Mouse (Mus musculus) neural tube, embryonic 14.5 days (tissue): ENCODE results near the gene Fam69b. TPM values are rescaled to one million over a fixed set of nuclear protein-coding genes. Genes with fewer than 3 reads are reported as not detected.
A peak's percentile ranks its signal among the peaks of the same experiment; 100 is the strongest.

Source experiments
- ATAC-seq: fragments of 200-750 bp; cut with Nextera tagmentation; 2 replicates; pipeline ENCODE4 v1.8.0; 2017; ENCODE audit warnings: low read depth, mild to moderate bottlenecking, moderate TSS enrichment, moderate library complexity
- H3K27ac ChIP-seq: fragments of 300-500 bp; sonication (generic); 2 replicates; pipeline ENCODE4 v1.5.1; 2014; ENCODE audit warnings: low read depth, mild to moderate bottlenecking, control low read depth, low read length, moderate library complexity, mixed read lengths
- H3K27me3 ChIP-seq: fragments of 300-500 bp; sonication (generic); 2 replicates; pipeline ENCODE4 v1.6.1; 2014; ENCODE audit warnings: low read length; ENCODE audit not compliant: control insufficient read depth, insufficient read depth
- H3K36me3 ChIP-seq: fragments of 300-500 bp; sonication (generic); 2 replicates; pipeline ENCODE4 v1.6.1; 2014; ENCODE audit warnings: low read length, mixed read lengths; ENCODE audit not compliant: control insufficient read depth, insufficient read depth
- H3K4me1 ChIP-seq: fragments of 300-500 bp; sonication (generic); 2 replicates; pipeline ENCODE4 v1.6.1; 2014; ENCODE audit warnings: low read length; ENCODE audit not compliant: control insufficient read depth, insufficient read depth
- H3K4me2 ChIP-seq: fragments of 300-500 bp; sonication (generic); 2 replicates; pipeline ENCODE4 v1.6.1; 2014; ENCODE audit warnings: mild to moderate bottlenecking, low read depth, low read length, control low read depth
- H3K4me3 ChIP-seq: fragments of 300-500 bp; sonication (generic); 2 replicates; pipeline ENCODE4 v1.5.1; 2014; ENCODE audit warnings: low read depth, low read length, control low read depth, mixed read lengths
- H3K9ac ChIP-seq: fragments of 300-500 bp; sonication (generic); replicated peaks from 2 replicates; pipeline ENCODE4 v1.6.1; 2014; ENCODE audit warnings: low read depth, mild to moderate bottlenecking, control low read depth, low read length, mixed read lengths
- H3K9me3 ChIP-seq: fragments of 300-500 bp; sonication (generic); 2 replicates; pipeline ENCODE4 v1.6.1; 2016; ENCODE audit warnings: low read length; ENCODE audit not compliant: control insufficient read depth
- WGBS: fragments of 180-500 bp; shearing (Covaris S2); extraction: QIAGEN DNeasy Blood & Tissue Kit; methylation state at CpG from one replicate; pipeline ENCODE4 v1.1.7; 2014; 5-methylcytosine and 5-hydroxymethylcytosine counted together
- polyA plus RNA-seq: library from polyadenylated mRNA; unstranded; fragments of >200 nt; fragmentation: Nextera tagmentation; extraction: Ambion mirVana; gene quantifications from 2 replicates; pipeline ENCODE4 v1.2.1, GENCODE M21; 2014

Fam69b gene
- polyA plus RNA-seq, result 123 and 139 TPM in 2 replicates

DNA sequence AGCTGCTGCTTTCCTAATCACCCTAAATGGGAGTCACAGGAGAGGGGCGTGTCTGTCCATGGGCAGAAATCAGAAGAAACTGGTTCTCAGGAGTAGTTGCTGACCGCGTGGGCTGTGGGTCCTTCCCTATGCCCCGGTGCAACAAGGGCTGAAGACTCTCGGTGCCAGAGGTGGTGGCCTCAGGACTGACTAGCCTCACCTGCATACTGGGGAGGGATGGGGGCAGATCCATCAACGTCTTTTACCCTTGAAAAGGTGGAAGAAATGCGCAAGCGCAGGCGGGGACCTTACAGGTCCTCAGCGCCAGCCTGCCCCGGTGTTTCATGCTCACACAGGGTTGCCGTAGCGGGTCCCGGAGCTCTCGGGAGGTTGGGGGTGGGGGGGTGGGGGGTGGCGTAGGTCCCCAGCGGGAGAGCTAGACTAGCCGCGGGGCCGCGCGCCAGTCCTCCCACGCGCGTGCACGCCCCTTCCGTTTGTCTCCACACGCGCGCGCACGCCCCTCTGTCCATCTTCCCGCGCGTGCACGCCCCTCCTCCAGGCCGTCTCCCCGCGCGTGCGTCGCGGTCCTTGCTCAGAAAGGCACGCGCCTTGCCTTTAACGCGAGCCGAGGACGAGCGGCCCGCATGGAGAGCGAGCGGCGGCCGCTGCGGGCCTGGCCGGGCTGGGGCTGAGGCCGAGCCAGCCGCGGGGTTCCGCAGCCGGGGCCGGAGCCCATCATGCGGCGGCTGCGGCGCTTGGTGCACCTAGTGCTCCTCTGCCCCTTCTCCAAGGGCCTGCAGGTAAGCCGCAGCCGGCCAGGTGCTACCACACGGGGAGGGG, at the start of gene Fam69b:
TSS of gene Fam69b (plus strand) at position 537 of the 819 bp plus-strand sequence.
- under 1% methylated on average over 62 of the region's 70 CpGs for WGBS
- ATAC-seq, result peak; percentile 76
- H3K4me2 ChIP-seq, result peak within 1 kb of the TSS; percentile 61

DNA sequence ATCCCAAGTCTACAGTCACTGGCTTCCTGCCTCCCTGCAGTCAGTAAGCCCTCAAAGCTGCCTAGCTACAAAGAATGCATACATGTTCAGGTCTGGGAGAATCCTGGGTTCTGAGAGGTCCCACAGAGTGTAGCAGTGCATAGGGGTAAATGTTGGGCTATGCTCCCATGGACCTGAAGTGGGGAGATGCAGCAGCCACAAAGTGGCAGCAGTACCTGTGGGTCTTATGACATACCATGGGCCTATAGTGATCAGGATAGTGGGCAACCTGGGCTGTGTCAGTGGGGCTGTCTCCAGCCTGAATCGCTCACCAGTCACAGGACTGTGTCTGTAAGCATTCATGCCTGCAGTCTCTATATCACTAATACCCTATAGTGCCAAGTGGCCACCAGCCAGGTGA, 48.5 kb upstream of the Fam69b start, which contains the start of gene Egfl7:
TSS of gene Egfl7 (plus strand) at position 301 of the 400 bp plus-strand sequence.
- H3K36me3 ChIP-seq, result no peaks in the 10 kb centered on the region
- no peak within 1 kb of the TSS for H3K4me2 ChIP-seq
- H3K9me3 ChIP-seq, result no peaks in the 10 kb centered on the region
- ATAC-seq, result no peak
- H3K27me3 ChIP-seq, result no peaks in the 10 kb centered on the region
- 94% methylated on average over 1 of the region's 1 CpGs for WGBS
- H3K4me1 ChIP-seq, result 0 out of 2 replicates have a peak, but pooled peaks cover 3% of the 10 kb centered on the region
- no peak within 1 kb of the TSS for H3K9ac ChIP-seq
- no peak within 1 kb of the TSS for H3K27ac ChIP-seq
- H3K4me3 ChIP-seq, result no peak within 1 kb of the TSS

More for the DNA sequence above, at the start of gene Fam69b:
- H3K4me1 ChIP-seq, result peaks cover 36% of the 10 kb centered on the region
- peak within 1 kb of the TSS; percentile 85 for H3K27ac ChIP-seq
- peak within 1 kb of the TSS; percentile 82 for H3K4me3 ChIP-seq
- H3K27me3 ChIP-seq, result no peaks in the 10 kb centered on the region
- peak within 1 kb of the TSS; percentile 97 for H3K9ac ChIP-seq
- H3K9me3 ChIP-seq, result no peaks in the 10 kb centered on the region
- H3K36me3 ChIP-seq, result no peaks in the 10 kb centered on the region

DNA sequence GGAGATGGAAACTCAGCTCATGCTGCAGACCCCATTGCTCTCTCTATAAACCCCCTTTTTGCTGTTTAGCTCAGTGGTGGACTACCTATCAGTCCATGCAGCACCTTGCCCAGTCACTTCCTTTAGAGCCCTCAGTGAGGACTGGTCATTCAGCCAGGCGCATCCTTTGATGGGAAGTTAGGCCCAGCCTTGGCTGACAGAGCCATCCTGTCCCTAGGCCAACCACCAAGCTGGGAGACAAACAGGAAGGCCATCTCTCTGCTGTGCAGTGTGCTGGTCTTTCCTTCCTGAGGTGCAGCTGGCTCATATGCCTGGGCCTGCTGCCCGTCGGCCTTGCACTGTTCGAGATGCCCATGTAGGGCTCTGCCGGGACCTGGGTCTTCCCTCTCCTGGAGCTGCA, 47.5 kb upstream of the Fam69b start:
- 89% methylated on average over 5 of the region's 5 CpGs for WGBS
- H3K9me3 ChIP-seq, result no peaks in the 10 kb centered on the region
- no peaks in the 10 kb centered on the region for H3K36me3 ChIP-seq
- H3K4me3 ChIP-seq, result no peak overlapping the region
- H3K27ac ChIP-seq, result no peak overlapping the region
- no peak overlapping the region for H3K4me2 ChIP-seq
- H3K4me1 ChIP-seq, result 0 out of 2 replicates have a peak, but pooled peaks cover 3% of the 10 kb centered on the region
- no peak for ATAC-seq
- no peak overlapping the region for H3K9ac ChIP-seq
- H3K27me3 ChIP-seq, result no peaks in the 10 kb centered on the region

DNA sequence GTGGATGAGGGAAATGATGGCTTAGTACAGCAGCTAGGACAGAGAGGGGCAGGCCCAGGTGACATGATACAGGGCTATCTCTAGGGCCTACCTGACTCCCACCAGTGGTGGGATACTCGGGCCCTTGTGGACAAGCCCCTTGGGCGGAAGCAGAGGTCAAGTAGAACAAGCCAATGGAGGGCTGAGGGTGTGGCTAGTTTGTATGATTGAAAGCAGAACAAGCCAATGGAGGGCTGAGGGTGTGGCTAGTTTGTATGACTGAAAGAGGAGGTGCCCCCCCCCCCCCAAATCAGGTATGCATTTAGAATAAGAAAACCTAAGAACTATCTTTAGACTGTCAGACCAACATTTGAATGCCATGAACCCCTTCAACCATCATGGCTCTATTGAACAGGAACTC, 46.1 kb upstream of the Fam69b start:
- no peak overlapping the region for H3K4me2 ChIP-seq
- H3K27ac ChIP-seq, result no peak overlapping the region
- 63% methylated on average over 2 of the region's 2 CpGs for WGBS
- H3K4me3 ChIP-seq, result no peak overlapping the region
- H3K27me3 ChIP-seq, result no peaks in the 10 kb centered on the region
- no peak overlapping the region for H3K9ac ChIP-seq
- no peaks in the 10 kb centered on the region for H3K36me3 ChIP-seq
- peaks cover 7% of the 10 kb centered on the region; the same call in 1 of the 2 replicates for H3K4me1 ChIP-seq
- H3K9me3 ChIP-seq, result no peaks in the 10 kb centered on the region
- ATAC-seq, result no peak

DNA sequence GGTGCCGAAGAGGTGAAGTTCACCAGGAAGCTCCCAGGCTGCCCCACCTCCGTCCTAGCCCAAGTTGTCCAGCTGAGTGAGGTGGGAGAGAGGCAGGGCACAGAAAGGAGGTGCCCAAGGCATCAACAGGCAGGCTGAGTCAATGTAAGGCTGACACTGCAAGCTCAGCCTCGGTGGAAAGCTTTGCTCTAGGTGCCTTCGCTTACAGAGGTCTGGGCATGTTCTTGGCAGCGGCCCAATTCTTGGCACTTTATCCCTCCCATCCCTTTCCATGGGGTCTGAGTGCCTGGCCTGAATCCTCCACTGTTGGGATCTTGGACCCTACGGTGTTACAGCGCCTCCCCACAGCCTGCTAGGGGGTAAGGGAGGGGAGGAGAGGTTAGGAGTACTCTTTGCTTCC, 45.5 kb upstream of the Fam69b start:
- no peaks in the 10 kb centered on the region for H3K9me3 ChIP-seq
- peaks cover 4% of the 10 kb centered on the region; the same call in 1 of the 2 replicates for H3K4me1 ChIP-seq
- 76% methylated on average over 7 of the region's 7 CpGs for WGBS
- H3K27ac ChIP-seq, result no peak overlapping the region
- ATAC-seq, result no peak
- no peak overlapping the region for H3K4me3 ChIP-seq
- H3K4me2 ChIP-seq, result no peak overlapping the region
- H3K27me3 ChIP-seq, result no peaks in the 10 kb centered on the region
- no peak overlapping the region for H3K9ac ChIP-seq
- no peaks in the 10 kb centered on the region for H3K36me3 ChIP-seq

DNA sequence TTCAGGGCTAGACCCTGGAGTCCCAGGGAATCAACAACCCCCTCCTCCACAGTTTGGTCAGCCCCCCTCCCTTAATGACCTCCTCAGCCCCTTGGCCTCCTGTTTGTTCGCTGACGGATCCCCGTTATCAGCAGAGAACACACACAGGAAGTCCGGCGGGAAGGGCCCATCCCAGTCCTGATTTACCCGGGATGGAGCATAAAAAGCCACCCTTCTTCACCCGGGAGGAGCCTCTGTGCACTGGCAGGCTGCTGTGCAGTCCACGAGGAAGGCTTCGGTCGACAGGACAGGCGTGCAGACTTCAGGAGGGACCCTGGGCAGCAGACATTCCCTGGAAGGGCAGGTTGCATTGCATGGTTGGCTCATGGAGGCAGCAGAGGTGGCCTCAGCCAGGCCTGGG, 44.6 kb upstream of the Fam69b start:
- Histone ChIP-seq H3K4me2 (no peak overlapping the region), H3K36me3 (no peaks in the 10 kb centered on the region), H3K9me3 (no peaks in the 10 kb centered on the region), H3K9ac (no peak overlapping the region), H3K4me1 (peaks cover 4% of the 10 kb centered on the region; the same call in 1 of the 2 replicates), H3K4me3 (no peak overlapping the region; the same call in 1 of the 2 replicates), H3K27ac (no peak overlapping the region; the same call in 1 of the 2 replicates), H3K27me3 (no peaks in the 10 kb centered on the region)
- no peak for ATAC-seq
- WGBS, result 75% methylated on average over 11 of the region's 11 CpGs

DNA sequence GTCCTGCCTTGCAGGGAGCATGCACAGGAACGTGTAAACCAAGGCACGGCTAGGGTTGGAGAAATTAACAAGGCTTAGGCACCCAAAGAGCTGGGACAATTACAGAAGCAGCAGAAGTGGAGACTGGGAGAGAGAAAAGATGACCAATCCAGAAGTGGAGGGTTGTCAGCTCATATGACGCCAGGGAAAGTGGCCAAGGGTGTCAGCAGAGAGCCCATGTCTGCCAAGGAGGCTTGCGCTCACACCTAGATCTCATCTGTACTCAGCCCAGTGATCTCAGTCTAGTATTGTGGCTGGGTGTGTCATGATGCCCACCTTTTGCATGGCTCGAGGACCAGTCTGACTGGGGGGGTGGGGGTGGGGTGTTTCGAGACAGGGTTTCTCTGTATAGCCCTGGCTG, 42.5 kb upstream of the Fam69b start:
- no peaks in the 10 kb centered on the region for H3K27me3 ChIP-seq
- no peak overlapping the region for H3K4me2 ChIP-seq
- peak overlapping the region; percentile 29; the same call in 1 of the 2 replicates for H3K27ac ChIP-seq
- no peak for ATAC-seq
- no peaks in the 10 kb centered on the region for H3K36me3 ChIP-seq
- WGBS, result 57% methylated on average over 6 of the region's 6 CpGs
- H3K4me1 ChIP-seq, result peaks cover 4% of the 10 kb centered on the region; the same call in 1 of the 2 replicates
- 0 out of 2 replicates have a peak overlapping the region, but pooled peaks have one; percentile 25 for H3K9ac ChIP-seq
- peak overlapping the region; percentile 17; the same call in 1 of the 2 replicates for H3K4me3 ChIP-seq
- H3K9me3 ChIP-seq, result no peaks in the 10 kb centered on the region

DNA sequence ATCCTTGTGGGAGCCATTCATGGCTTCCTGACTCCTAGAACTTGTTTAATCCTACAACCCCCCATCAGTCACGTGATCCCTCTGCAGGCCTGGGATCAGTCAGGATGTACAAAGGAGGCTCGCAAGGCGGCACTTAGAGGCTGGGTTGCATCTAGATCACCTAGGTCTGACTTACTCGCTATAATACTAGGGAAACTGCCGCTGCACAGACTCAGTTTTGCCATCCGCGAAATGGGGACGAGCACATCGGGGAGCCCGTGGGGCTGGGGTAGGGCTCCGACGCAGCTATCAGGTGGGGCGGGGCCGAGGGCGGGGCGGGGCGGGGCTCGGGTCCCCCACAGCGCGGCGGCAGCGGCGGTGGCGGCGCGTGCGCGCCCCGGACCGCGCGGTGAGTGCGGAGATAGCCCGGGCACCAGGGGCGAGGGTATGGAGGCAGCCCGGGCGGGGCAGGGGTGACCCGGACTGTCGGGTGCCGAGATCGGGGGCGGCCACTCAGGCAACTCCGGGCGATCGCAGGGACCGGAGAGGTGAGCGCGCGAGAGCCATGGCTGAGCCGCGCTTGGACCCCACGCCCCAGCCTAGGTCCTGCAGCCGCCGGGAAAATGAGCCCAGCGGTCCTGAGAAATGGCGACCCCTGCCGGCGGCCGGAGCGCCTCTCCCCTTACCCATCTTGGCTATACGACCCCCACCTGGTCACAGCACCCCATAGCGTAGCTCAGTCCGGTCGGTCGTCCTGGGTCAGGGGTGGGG, 41.8 kb upstream of the Fam69b start, which contains the start of gene Gm20532:
TSS of gene Gm20532 (plus strand) at position 346 of the 750 bp plus-strand sequence.
- 1% methylated on average over 51 of the region's 65 CpGs for WGBS
- ATAC-seq, result peak; percentile 82
- no peaks in the 10 kb centered on the region for H3K9me3 ChIP-seq
- H3K9ac ChIP-seq, result peak within 1 kb of the TSS; percentile 69
- H3K27me3 ChIP-seq, result no peaks in the 10 kb centered on the region
- peak within 1 kb of the TSS; percentile 58 for H3K4me2 ChIP-seq
- H3K4me3 ChIP-seq, result peak within 1 kb of the TSS; percentile 51
- H3K27ac ChIP-seq, result peak within 1 kb of the TSS; percentile 39
- H3K4me1 ChIP-seq, result peaks cover 4% of the 10 kb centered on the region; the same call in 1 of the 2 replicates
- H3K36me3 ChIP-seq, result no peaks in the 10 kb centered on the region
